Mouse (Mus musculus) liver, embryonic 16.5 days (tissue): ENCODE data around the gene Lsamp. TPM values are rescaled to one million over a fixed set of nuclear protein-coding genes. Genes with fewer than 3 reads are reported as not detected.

Experiments used
- ATAC-seq: fragments of 200-750 bp; cut with Nextera tagmentation; 2 replicates; pipeline ENCODE4 v1.8.0; 2017; ENCODE audit warnings: low read depth, mild to moderate bottlenecking, moderate number of reproducible peaks, moderate library complexity
- H3K27ac ChIP-seq: fragments of 300-500 bp; sonication (generic); 2 replicates; pipeline ENCODE4 v1.5.1; 2014; ENCODE audit warnings: mild to moderate bottlenecking, low read length
- H3K27me3 ChIP-seq: fragments of 300-500 bp; sonication (generic); 2 replicates; pipeline ENCODE4 v1.6.1; 2014; ENCODE audit warnings: low read depth, low read length, mixed read lengths; ENCODE audit not compliant: control insufficient read depth, insufficient read depth
- H3K36me3 ChIP-seq: fragments of 300-500 bp; sonication (generic); 2 replicates; pipeline ENCODE4 v1.6.1; 2014; ENCODE audit warnings: mild to moderate bottlenecking; ENCODE audit not compliant: control insufficient read depth, insufficient read depth
- H3K4me1 ChIP-seq: fragments of 300-500 bp; sonication (generic); 2 replicates; pipeline ENCODE4 v1.6.1; 2014; ENCODE audit warnings: low read depth, low read length, mixed read lengths; ENCODE audit not compliant: control insufficient read depth
- H3K4me2 ChIP-seq: fragments of 300-500 bp; sonication (generic); 2 replicates; pipeline ENCODE4 v1.6.1; 2014; ENCODE audit warnings: low read depth, low read length, mixed read lengths
- H3K4me3 ChIP-seq: fragments of 300-500 bp; sonication (generic); 2 replicates; pipeline ENCODE4 v1.5.1; 2014; ENCODE audit warnings: low read depth, mild to moderate bottlenecking, low read length
- H3K9ac ChIP-seq: fragments of 300-500 bp; sonication (generic); 2 replicates; pipeline ENCODE4 v1.6.1; 2014; ENCODE audit warnings: low read depth, low read length
- H3K9me3 ChIP-seq: fragments of 300-500 bp; sonication (generic); replicated peaks from 2 replicates; pipeline ENCODE4 v1.6.1; 2016; ENCODE audit warnings: low read length; ENCODE audit not compliant: control insufficient read depth
- WGBS: fragments of 180-500 bp; shearing (Covaris S2); extraction: QIAGEN DNeasy Blood & Tissue Kit; methylation state at CpG from one replicate; pipeline ENCODE4 v1.1.7; 2014; ENCODE audit not compliant: insufficient replicate concordance; 5-methylcytosine and 5-hydroxymethylcytosine counted together
- polyA plus RNA-seq: library from polyadenylated mRNA; unstranded; fragments of >200 nt; fragmentation: Nextera tagmentation; extraction: Ambion mirVana; gene quantifications from 2 replicates; pipeline ENCODE4 v1.2.1, GENCODE M21; 2015

Gene Lsamp
- polyA plus RNA-seq, 1 experiment from 2014 or later = 0.15 TPM

DNA sequence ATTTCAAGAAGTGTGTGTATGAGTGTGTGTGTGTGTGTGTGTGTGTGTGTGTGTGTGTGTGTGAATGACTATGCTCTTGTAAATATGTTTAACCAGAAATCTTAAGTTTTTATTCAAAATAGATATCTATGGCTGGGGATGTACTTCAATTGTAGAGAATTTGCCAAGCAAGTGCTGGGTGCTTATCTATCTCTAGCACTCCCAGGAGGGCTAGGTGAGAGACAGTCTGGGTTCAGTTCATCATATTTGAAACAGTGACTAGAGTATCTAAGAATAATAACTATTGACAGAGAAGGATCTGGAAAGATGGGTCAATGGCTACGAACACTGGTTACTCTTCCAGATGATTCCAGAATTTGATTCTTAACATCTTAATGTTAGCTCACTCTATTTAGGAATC, 2128.1 kb downstream of the Lsamp start:
- Histone ChIP-seq H3K4me3 (no peak overlapping the region), H3K4me2 (no peak overlapping the region), H3K9ac (no peak overlapping the region), H3K36me3 (no peaks in the 10 kb centered on the region), H3K9me3 (no peaks in the 10 kb centered on the region), H3K4me1 (no peaks in the 10 kb centered on the region), H3K27me3 (no peaks in the 10 kb centered on the region), H3K27ac (no peak overlapping the region)
- no peak for ATAC-seq
- WGBS = 57% methylated on average over 1 of the region's 1 CpGs

DNA sequence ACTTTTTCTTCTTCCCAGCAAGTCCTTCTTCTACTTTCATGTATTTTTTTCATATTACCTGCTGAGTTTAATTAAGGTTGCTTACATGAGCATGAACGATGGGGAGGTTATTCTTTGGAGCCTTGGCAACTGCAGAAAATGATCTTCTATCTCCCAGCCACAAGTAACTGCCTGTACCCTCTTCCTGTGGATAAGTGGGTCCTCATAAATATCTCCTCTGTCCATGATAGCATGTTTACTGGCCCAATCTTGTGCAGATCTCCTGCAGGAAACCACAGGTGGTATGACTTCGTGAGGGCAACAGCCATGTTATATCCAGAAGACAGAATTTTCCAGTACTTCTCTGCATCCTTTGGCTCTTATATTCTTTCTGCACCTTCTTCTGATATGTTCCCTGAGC, 2129.1 kb downstream of the Lsamp start:
- Histone ChIP-seq H3K27ac (no peak overlapping the region), H3K4me3 (no peak overlapping the region), H3K9me3 (no peaks in the 10 kb centered on the region), H3K36me3 (no peaks in the 10 kb centered on the region), H3K9ac (no peak overlapping the region), H3K27me3 (no peaks in the 10 kb centered on the region), H3K4me2 (no peak overlapping the region), H3K4me1 (no peaks in the 10 kb centered on the region)
- WGBS = 27% methylated on average over 2 of the region's 2 CpGs
- ATAC-seq = no peak

DNA sequence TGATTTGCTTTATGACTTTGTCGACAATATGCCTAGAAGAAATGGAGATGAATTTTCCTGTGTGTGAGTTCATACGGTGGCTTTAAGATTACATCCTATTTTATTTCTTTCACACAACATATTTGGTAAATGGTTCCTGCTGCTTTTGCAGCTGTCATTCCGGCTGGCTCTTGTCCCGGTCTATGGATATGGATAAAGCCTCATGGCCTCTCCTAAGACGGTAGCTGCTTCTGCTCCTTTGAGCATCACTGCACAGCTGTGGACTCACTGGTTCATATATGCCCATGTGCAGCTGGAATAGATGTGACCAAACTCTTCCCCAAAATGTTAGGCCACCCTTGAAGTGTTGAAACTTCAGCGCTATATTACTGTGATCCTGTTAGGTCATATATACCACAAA, 2137.6 kb downstream of the Lsamp start:
- Histone ChIP-seq H3K9ac (no peak overlapping the region), H3K4me1 (no peaks in the 10 kb centered on the region), H3K9me3 (no peaks in the 10 kb centered on the region), H3K27me3 (no peaks in the 10 kb centered on the region), H3K4me2 (no peak overlapping the region), H3K27ac (no peak overlapping the region), H3K36me3 (no peaks in the 10 kb centered on the region), H3K4me3 (no peak overlapping the region)
- ATAC-seq = no peak
- WGBS = 77% methylated on average over 6 of the region's 6 CpGs

DNA sequence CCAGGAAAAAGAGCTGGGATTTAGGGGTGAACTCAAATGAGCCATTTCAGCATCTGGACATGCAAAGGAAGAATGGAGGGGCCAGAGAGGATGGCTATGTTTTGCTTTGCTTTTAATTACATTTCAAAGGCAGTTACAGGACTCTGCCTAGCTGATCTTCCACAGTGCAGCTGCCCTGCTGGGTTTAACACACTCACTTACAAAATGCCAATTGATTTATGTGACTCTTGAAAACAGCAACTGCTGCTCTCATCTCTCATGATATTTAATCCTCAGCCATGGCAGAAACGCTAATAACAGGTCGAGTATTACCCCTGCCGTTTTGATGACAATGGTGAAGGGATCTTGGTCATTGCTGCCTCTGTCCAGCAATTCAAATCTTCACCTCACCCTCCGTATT, 2139.7 kb downstream of the Lsamp start:
- Histone ChIP-seq H3K9me3 (no peaks in the 10 kb centered on the region), H3K9ac (no peak overlapping the region), H3K4me2 (no peak overlapping the region), H3K27ac (no peak overlapping the region), H3K4me3 (no peak overlapping the region), H3K36me3 (no peaks in the 10 kb centered on the region), H3K4me1 (no peaks in the 10 kb centered on the region), H3K27me3 (no peaks in the 10 kb centered on the region)
- no peak for ATAC-seq
- 55% methylated on average over 4 of the region's 4 CpGs for WGBS

DNA sequence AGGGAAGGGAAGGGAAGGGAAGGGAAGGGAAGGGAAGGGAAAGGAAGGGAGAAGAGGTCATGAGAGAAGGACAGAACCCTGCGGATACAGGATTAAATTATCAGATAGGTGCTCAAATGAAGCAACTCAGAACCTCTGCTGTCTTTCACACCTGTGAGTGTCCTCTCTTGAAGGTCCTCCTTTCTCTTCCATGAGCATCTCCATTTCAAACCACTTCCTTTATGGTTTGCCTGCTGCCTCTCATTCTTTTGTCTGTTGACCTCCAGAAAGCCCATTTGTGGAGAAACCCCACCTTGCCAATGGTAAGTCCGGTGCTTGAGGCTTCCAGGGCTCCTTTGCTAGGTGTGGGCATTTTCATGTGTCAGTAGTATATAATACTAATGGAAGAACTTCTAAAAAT, 2141.9 kb downstream of the Lsamp start:
- no peaks in the 10 kb centered on the region for H3K4me1 ChIP-seq
- H3K27ac ChIP-seq = no peak overlapping the region
- no peaks in the 10 kb centered on the region for H3K27me3 ChIP-seq
- WGBS = 59% methylated on average over 2 of the region's 2 CpGs
- no peak overlapping the region for H3K9ac ChIP-seq
- no peak overlapping the region for H3K4me3 ChIP-seq
- H3K4me2 ChIP-seq = no peak overlapping the region
- no peaks in the 10 kb centered on the region for H3K9me3 ChIP-seq
- ATAC-seq = no peak
- no peaks in the 10 kb centered on the region for H3K36me3 ChIP-seq

DNA sequence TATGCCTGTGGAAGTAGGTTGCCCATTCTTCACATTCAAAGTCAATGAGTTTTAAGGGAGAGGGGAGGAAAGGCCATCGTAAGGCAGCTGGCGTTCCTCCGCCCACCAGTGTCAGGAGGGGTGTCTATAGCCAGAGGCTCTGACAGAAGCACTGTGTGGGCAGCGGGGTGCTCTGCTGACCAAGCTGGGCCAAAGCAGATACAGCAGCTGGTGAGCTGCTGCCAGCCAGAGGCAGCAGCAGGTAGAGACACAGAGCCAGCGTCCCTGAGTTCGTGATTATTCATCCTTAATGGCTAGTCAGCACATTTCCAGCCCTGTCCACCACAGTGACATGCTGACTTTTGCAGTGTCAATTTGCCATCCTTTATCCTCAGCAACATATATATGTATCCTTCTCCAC, 2163.0 kb downstream of the Lsamp start:
- WGBS = 72% methylated on average over 6 of the region's 6 CpGs
- no peak overlapping the region for H3K9ac ChIP-seq
- no peaks in the 10 kb centered on the region for H3K36me3 ChIP-seq
- no peak overlapping the region for H3K4me2 ChIP-seq
- ATAC-seq = no peak
- no peaks in the 10 kb centered on the region for H3K27me3 ChIP-seq
- H3K4me1 ChIP-seq = no peaks in the 10 kb centered on the region
- no peak overlapping the region for H3K27ac ChIP-seq
- no peaks in the 10 kb centered on the region for H3K9me3 ChIP-seq
- H3K4me3 ChIP-seq = no peak overlapping the region

DNA sequence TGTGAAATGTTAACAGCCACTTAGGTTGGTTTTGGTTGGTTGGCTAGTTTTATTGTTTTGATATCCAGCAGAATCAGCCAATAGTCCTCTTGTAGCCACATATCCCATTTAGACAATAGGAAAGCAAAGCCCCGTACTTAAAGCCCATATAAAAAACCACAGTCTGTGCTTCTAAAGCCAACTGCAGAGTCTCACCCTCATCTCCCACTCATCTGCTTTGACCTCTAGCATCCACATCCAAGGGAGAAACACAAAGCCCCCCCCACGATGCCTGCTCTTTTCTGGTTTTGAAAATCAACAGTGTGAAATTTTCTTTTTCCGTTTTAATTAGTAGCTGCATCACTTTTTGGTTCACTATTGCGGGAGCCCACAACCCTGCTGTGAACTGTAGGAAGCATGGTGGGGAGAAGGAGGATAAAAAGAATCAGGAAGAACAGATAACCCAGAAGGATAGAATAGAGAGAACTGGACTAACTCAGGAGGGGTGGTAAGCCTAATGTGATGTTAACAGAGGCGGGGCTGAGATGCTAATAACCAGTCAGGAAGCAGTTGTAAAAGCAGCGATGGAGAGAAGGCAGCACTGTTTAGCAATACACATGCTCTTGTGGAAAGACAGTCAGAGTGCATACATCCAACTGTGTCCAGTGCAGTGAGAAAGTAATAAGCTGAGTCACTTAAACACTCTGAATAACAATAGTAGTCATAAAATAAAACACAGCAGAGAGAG, 2165.2 kb downstream of the Lsamp start:
- no peak overlapping the region for H3K27ac ChIP-seq
- H3K4me3 ChIP-seq = no peak overlapping the region
- H3K9me3 ChIP-seq = no peaks in the 10 kb centered on the region
- no peaks in the 10 kb centered on the region for H3K36me3 ChIP-seq
- no peak overlapping the region for H3K4me2 ChIP-seq
- H3K9ac ChIP-seq = no peak overlapping the region
- WGBS = 46% methylated on average over 6 of the region's 6 CpGs
- ATAC-seq = no peak
- no peaks in the 10 kb centered on the region for H3K27me3 ChIP-seq
- no peaks in the 10 kb centered on the region for H3K4me1 ChIP-seq

DNA sequence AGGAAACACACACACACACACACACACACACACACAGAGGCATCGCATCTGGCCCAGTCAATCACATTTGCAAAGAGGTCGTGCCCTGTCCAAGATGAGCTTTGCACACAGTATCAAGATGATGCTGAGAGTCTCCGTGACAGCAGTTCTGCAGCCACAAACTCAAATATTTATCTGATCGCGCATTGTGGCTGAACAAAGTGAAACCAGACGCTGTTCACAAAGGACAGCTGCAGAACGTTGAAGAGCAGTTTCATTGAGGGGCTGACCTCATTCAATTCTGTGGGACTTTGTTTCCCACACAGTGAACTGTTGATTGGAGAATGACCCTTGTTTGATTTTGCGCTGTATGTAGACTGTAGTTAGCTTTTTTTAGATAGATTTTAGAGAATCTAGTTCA, 2168.5 kb downstream of the Lsamp start:
- no peak overlapping the region for H3K9ac ChIP-seq
- WGBS = 41% methylated on average over 8 of the region's 8 CpGs
- H3K4me3 ChIP-seq = no peak overlapping the region
- no peak for ATAC-seq
- H3K27me3 ChIP-seq = no peaks in the 10 kb centered on the region
- H3K4me2 ChIP-seq = no peak overlapping the region
- H3K27ac ChIP-seq = no peak overlapping the region
- no peaks in the 10 kb centered on the region for H3K36me3 ChIP-seq
- H3K4me1 ChIP-seq = no peaks in the 10 kb centered on the region
- no peaks in the 10 kb centered on the region for H3K9me3 ChIP-seq

DNA sequence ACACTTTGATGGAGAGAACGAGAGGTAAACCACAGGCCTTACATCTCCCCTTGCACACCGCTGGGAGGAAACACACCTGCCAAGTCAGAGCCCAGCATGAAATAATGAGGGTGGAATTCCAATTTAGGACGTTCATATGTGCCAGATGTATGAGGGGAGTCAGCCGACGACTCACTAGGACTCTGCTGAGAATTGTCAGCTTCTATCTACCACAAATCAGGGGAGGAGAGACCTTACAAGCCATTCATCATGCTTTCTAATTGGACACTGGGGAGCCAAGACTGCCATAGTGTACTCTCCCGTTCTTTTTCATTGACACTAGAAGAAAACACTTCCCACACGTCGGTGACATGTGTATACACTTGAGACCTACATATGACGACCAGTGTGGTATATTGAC, 2173.7 kb downstream of the Lsamp start:
- H3K27ac ChIP-seq = no peak overlapping the region
- no peaks in the 10 kb centered on the region for H3K9me3 ChIP-seq
- H3K9ac ChIP-seq = no peak overlapping the region
- no peak for ATAC-seq
- H3K4me2 ChIP-seq = no peak overlapping the region
- no peaks in the 10 kb centered on the region for H3K27me3 ChIP-seq
- WGBS = 73% methylated on average over 9 of the region's 9 CpGs
- no peaks in the 10 kb centered on the region for H3K4me1 ChIP-seq
- no peaks in the 10 kb centered on the region for H3K36me3 ChIP-seq
- no peak overlapping the region for H3K4me3 ChIP-seq
